Mouse (Mus musculus): Measurements from ENCODE around the gene Tial1.
A peak's percentile ranks its signal among the peaks of the same experiment; 100 is the strongest.

The Tial1 gene

GRCm38 (mm10) chr7:128461285-128462215 is at the start of gene Tial1:
Gene Tial1 (minus strand): TSS chr7:128461717.
- DNase-seq = peak; percentile 94 to 97

GRCm38 (mm10) chr7:128504091-128504490 is 42.6 kb upstream of the Tial1 start:
- DNase-seq = no peak

DNA sequence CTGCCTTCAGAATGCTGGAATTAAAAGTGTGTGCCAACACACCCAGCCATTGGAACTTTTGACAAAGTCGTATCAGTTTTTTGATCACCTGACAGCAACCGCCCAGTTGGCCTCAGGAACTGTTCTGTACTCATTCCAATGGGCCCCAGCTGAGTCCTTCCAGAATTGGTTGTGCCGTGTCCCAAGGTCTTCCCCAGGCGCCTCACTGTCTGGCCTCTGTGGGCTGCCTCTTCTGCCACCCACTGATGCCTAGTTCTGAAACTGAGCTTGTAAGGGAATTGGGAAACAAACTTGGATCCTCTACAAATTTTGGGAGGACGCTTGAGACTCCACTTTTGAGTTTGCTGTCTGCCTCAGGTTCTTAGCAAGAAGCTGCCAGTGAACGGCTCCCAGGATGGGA is 38.3 kb upstream of the Tial1 start:
- no peak for DNase-seq

DNA sequence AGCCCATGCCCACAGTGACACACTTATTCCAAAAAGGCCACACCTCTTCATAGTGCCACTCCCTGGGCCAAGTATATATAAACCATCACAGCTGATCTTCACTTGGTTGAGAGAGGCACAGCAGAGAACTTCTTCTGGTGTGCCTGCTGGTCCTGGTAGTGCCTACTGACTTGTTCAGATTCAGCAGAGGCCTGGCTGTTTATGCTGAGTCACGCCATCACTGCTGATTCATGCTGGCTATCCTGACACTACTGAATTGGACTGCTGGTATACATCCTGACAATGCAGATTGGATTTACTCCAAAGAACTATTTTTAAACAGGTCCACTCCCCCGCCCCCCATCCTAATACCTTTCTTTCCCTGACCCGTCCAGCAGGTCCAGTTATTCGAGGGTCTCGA is 33.0 kb upstream of the Tial1 start:
- DNase-seq = no peak

DNA sequence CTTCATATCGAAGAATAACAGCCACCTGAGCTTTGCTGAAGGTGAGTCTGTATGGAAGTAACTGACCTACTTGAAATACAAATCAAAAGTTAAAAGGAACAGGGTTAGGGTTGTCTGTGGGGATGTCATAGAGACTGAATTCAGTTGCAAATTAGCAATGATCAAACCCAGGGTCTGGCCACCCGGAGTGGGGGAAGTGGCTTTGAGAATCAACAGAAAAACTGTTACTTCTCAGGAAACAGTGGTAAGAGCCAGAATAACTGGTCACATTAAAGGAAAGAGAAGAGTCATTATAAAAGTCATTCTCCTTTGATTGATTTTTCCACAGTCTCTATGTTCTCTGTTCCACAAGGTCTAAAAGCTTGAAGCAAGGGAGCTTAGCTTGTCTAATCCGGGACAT is 27.5 kb upstream of the Tial1 start:
- DNase-seq = no peak

DNA sequence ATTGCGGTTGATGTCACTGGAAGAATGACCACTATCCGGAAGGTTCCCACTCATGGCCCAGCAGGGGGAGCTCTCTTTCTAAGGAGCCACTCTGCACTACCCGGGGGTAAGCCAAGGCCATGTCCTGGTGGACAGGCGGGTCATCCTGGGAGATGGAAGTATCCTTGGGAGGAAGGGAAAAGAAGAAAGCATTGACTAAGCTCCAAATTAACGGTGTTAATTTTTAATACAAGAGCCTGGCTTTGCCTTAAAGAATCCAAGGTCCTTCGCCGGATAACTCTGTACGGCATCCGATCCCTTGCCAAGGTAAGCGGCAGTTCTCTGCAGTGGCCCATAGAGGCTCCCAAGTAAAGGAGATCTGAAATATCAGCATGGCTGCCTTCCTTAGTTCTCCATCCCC is 12.8 kb upstream of the Tial1 start:
- DNase-seq = peak in 1 of 2 experiments; percentile 49

GRCm38 (mm10) chr7:128462406-128462805 is 889 bp upstream of the Tial1 start:
- no peak for DNase-seq

- no peak for DNase-seq
Observed at GRCm38 (mm10) chr7:128460865-128461228, 670 bp downstream of the Tial1 start.

DNA sequence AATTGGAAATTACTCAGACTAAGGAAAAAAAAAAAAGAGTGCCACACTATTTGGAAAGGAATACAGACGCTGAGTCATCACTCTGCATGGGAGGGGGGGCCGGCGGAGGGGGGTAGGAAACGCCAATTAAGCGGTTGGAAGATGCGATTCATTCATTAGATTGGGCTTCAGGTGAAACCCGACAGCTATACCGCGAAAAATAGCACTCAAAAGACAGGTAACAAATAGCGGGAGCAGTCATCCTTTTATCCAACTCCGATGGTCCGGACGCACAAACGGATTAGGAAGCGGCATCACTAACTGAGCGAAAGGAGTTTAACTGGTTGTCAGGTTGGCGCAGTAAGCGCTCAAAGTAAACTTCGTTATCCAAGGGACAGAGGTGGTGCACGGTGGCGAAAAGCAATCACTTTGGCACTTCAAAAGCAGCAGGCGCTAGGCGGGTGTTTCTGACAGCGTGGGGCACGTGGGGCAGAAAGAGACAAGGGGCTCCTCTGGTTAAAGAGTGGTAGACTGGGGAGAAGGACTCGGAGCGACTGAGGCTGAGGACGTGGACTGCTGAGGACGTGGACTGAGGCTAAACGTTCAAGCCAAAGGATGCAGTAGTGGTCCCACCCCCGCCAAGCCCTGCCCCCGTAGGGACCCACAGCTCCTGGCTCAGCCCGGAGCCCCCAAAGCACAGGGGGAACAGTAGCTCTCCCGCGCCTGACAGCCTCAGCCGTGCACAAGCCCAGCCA is 1.2 kb downstream of the Tial1 start:
- DNase-seq = peak in 1 of 2 experiments; percentile 17

- DNase-seq = no peak
Observed at GRCm38 (mm10) chr7:128459791-128460130, 1.8 kb downstream of the Tial1 start.

- DNase-seq = no peak
Observed at GRCm38 (mm10) chr7:128458011-128458410, 3.5 kb downstream of the Tial1 start.

DNA sequence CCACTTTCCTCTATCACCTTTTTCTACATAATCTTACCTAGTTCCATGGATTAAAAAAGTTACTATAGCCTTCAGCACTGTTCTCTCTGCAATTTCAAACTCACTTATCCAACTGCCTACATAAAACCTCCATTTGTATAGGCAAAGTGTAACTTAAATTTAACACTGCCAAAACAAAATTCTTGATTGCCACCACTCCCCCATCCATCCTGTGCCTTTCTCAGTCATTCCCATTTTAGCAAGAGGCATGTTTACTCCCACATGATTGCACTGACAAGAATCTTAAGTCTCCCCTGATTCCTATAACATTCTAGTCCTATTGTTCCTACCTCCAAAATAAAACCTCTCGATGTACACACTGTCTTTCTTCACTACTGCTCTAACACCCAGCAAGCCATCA is 8.8 kb downstream of the Tial1 start:
- DNase-seq = no peak

DNA sequence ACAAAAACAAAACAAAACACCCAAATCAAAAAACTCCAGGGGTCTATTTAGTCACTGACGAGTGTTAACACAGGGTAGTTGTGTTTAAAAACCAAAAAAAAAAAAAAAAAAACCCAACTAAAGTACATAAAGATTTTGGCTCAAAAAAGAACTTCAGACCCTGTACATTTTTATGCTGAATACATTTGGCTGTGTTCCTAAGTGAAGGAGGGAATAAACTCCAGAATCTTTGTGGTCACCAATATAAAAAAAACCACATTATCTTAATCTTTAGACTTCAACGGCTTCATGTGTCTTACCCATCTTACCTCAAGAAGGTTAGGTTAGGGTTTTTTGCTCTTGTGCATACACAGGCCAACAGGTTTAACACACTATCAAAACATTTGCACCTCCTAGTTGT is 20.9 kb downstream of the Tial1 start:
- no peak for DNase-seq

- no peak for DNase-seq
Observed at GRCm38 (mm10) chr7:128439251-128439650, 22.3 kb downstream of the Tial1 start.

- DNase-seq = no peak
Observed at GRCm38 (mm10) chr7:128438131-128438530, 23.4 kb downstream of the Tial1 start.

DNA sequence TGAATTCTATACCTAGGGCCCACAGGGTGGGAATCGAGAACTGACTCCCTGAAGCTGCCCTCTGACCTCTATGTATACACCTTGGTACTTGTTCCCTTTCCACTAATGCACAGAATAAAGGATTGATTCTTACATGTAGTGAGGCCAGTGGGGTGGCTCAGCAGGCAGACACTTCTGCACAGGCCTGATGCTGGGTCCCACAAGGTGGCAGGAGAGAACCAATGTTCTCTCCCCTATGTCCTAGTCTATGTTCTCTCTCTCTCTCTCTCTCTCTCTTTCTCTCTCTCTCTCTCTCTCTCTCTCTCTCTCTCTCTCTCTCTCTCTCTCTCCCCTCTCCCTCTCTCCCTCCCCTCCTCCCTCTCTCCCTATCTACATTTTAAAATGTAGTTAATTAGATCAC is 28.3 kb downstream of the Tial1 start:
- DNase-seq = no peak

- no peak for DNase-seq
Observed at GRCm38 (mm10) chr7:128432574-128432973, 28.9 kb downstream of the Tial1 start.

DNA sequence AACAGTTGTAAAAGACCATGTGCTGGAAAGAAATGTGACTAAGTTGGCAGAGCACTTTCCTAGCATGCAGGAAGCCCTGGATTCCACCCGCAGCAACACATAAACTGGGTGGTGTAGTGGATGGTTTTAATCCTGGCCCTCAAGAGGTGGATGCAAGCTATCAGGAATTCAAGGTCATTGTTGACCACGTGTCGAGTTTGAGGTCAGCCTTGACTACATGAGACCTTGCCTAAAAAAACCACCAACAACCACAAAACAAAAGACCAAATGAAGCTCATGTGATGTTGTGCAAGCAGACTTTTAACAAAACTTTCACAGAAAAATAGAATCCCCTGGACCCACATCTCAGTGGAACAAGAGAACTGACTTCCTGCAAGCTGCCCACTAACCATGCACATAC is 39.0 kb downstream of the Tial1 start:
- DNase-seq = no peak

DNA sequence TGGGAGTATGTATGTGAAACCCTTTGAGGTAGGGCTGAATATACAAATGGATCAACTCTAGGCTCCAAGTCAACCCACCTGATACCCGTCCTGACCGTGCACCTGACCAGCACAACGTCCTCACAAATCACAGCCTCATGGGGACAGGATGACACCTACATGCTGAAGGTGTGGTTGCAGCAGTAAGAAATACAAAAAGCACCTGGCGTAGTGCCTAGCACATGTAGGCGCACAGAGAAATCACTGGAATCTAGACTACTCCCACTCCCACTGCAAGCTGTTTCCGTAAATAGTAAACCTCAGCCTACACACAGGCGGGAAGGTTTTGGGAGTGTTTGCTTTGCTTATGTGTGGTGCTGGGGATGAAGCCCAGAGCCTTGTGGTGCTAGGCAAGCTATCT is 39.8 kb downstream of the Tial1 start:
- no peak for DNase-seq

DNA sequence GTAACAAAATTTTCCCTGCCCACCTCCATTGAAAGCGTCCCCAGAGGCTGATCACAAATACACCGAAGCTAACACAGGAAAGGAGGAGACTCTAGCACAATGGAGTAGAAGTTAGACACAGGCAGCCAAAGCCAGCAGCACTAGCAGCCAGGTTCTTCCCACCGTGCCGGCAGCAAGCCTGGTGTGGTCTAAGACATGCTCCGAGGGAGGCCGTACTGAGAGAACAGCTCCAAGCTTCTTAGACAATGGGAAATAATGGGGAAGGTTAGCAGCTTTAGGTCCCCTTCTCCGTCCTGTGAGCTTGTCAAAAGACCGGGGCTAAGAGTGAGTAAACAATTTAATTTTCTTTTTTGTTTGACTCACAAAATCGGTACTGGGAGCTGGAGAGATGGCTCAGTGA is 41.8 kb downstream of the Tial1 start:
- no peak for DNase-seq

DNA sequence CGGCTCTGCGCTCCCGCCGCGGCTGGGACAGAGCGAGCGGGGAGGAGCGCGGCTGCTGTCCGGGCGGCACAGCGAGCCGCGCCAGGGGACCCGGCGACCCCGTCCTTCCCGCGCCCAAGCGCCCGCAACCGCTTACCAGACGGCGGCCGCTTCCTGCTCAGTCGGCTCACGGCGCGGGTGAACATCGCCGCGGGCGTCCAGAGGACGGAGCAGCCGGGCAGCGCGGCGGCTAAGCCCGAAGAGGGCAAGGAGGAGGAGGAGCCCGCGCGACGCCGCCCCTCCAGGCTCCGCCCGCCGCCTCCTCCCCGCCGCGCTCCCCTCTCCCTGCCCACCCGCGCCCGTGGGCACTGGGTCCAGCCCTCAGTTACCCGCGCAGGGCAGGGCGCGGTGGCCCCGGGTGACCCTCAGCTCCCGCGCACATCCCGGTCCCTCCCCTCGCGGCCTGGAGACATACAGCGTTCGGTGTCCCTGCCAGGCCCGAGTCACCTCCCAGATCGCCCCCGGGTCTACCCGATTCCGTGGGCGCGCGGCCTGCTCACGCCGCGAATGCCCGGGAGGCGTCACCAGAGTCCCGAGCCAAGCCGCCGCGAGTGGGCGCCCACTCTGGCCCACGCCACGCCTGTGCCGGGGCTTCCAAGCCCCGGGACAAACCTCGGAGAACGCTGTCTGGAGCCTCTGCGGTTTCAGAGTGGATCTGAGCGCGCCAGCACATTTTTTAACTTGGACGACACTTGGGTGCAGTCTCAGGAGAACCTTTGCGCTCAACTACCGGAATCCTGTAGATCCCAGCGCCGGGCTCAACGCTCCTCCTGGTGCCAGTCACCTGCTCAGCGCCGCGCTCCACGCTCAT is 43.4 kb downstream of the Tial1 start, which contains the start of gene Rgs10:
TSS of gene Rgs10 (minus strand) at position 829 of the 850 bp plus-strand sequence.
- peak; percentile 40 to 67 for DNase-seq

GRCm38 (mm10) chr7:128417226-128417929 is 44.1 kb downstream of the Tial1 start:
- DNase-seq = no peak

Measured in spleen, adult 18-20 months (tissue).